Mouse (Mus musculus) ES-Bruce4 (cell line): Measurements from ENCODE around the gene Adap2.
"Not testable (repeated sequence)": the region's sequence is repeated elsewhere in the genome, so short reads cannot be mapped to it uniquely, and the experiment has no call there.

Experiments
- CTCF ChIP-seq: IDR thresholded peaks from one replicate; pipeline ENCODE4 v1.8.1; 2011; ENCODE audit warnings: low read depth, low read length
- POLR2A ChIP-seq: IDR thresholded peaks from one replicate; pipeline ENCODE4 v1.8.1; 2011; ENCODE audit warnings: low read length; ENCODE audit not compliant: insufficient read depth

DNA sequence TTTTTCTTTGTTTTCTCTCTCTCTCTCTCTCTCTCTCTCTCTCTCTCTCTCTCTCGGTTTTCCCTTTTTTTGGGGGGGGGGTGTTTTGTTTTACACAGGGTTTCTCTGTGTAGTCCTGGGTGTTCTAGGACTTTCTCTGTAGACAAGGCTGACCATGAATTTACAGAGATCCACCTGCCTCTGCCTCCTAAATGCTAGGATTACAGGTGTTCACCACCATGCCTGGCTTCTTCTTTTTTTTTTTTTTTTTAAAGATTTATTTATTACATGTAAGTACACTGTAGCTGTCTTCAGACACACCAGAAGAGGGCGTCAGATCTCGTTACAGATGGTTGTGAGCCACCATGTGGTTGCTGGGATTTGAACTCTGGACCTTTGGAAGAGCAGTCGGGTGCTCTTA lies 4.9 kb upstream of the Adap2 start:
- TF ChIP-seq CTCF, POLR2A: not testable (repeated sequence)
